Mouse (Mus musculus): Measurements from ENCODE around the gene Galnt2. TPM values are rescaled to one million over a fixed set of nuclear protein-coding genes. Genes with fewer than 3 reads are reported as not detected.

Galnt2 gene
- polyA plus RNA-seq, 1 experiment from 2014 or later, result 34.8 TPM

- no peaks in the 10 kb centered on the region for H3K9me3 ChIP-seq
- H3K27me3 ChIP-seq (replicated peaks; ENCODE audit: low read depth, poor library complexity, severe bottlenecking), result no peaks in the 10 kb centered on the region
- peaks cover 26% of the 10 kb centered on the region for H3K4me1 ChIP-seq
- whole genome bisulfite sequencing, result 91% methylated on average over 15 of the region's 15 CpGs
- DNase-seq (ENCODE audit: low spot score), result no peak
- no peak overlapping the region for H3K4me3 ChIP-seq
- H3K27ac ChIP-seq (replicated peaks), result no peak overlapping the region
- peaks cover 49% of the 10 kb centered on the region for H3K36me3 ChIP-seq (replicated peaks)
Measured at GRCm38 (mm10) chr8:124303211-124303902, 72.2 kb downstream of the Galnt2 start.

DNA sequence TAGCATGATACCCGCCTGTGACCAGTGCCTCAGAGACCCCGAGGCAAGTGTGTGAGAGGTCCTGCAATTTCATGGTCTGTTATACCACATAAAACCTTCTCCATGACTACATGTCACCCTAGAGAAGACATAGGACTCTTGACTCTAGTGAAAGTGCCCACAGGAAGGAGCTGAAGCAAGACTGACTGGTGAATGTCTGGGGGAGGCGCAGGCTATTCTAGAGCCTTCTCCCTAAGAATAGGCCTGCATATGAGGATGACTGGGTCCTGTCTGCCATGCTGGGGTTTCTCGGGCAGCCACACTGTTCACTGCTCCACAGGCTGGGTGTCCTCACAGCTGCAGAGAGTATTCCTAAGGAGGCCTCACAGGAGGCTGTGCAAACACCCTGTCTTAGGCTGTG lies 73.0 kb downstream of the Galnt2 start:
- no peak for DNase-seq (ENCODE audit: low spot score)
- Histone ChIP-seq H3K36me3 (replicated peaks) (peaks cover 54% of the 10 kb centered on the region), H3K27ac (replicated peaks) (no peak overlapping the region), H3K4me3 (no peak overlapping the region), H3K4me1 (peaks cover 26% of the 10 kb centered on the region), H3K9me3 (no peaks in the 10 kb centered on the region), H3K27me3 (replicated peaks; ENCODE audit: low read depth, poor library complexity, severe bottlenecking) (no peaks in the 10 kb centered on the region)
- 83% methylated on average over 4 of the region's 4 CpGs for WGBS

- no peaks in the 10 kb centered on the region for H3K27me3 ChIP-seq (replicated peaks; ENCODE audit: low read depth, poor library complexity, severe bottlenecking)
- H3K4me3 ChIP-seq, result no peak overlapping the region
- H3K36me3 ChIP-seq (replicated peaks), result peaks cover 67% of the 10 kb centered on the region
- H3K4me1 ChIP-seq, result peaks cover 26% of the 10 kb centered on the region
- WGBS, result 63% methylated on average over 7 of the region's 7 CpGs
- no peaks in the 10 kb centered on the region for H3K9me3 ChIP-seq
- DNase-seq (ENCODE audit: low spot score), result no peak
- H3K27ac ChIP-seq (replicated peaks), result peak overlapping the region; percentile 14
Measured at GRCm38 (mm10) chr8:124306574-124306973, 75.4 kb downstream of the Galnt2 start.

- DNase-seq (ENCODE audit: low spot score), result no peak
- Histone ChIP-seq H3K27me3 (replicated peaks; ENCODE audit: low read depth, poor library complexity, severe bottlenecking) (no peaks in the 10 kb centered on the region), H3K4me1 (peaks cover 26% of the 10 kb centered on the region), H3K27ac (replicated peaks) (no peak overlapping the region; the same call in 1 of the 2 replicates), H3K4me3 (no peak overlapping the region), H3K9me3 (no peaks in the 10 kb centered on the region), H3K36me3 (replicated peaks) (peaks cover 64% of the 10 kb centered on the region)
- 90% methylated on average over 10 of the region's 10 CpGs for WGBS
Measured at GRCm38 (mm10) chr8:124307700-124308099, 76.5 kb downstream of the Galnt2 start.

DNA sequence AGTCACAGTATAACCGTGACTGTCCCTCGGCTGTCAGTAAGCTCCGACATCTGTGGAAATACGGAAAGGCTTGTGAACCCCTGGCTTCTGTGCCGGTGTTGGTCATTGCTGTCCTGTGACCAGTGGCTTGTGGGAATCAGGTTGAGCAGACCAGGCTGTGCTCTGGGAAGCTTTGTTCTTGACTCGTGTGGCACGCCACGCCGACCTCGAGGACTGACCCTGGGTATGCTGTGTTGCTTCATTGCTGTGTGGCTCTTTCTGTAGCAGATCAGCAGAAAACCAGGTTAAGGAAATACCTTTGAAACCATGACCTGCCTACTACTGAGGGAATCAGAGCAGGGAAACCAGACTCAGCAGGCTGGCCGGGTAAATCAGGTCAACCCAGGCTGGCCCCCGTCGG lies 79.3 kb downstream of the Galnt2 start:
- Histone ChIP-seq H3K9me3 (no peaks in the 10 kb centered on the region), H3K4me3 (no peak overlapping the region), H3K27me3 (replicated peaks; ENCODE audit: low read depth, poor library complexity, severe bottlenecking) (no peaks in the 10 kb centered on the region), H3K4me1 (peaks cover 30% of the 10 kb centered on the region), H3K27ac (replicated peaks) (no peak overlapping the region), H3K36me3 (replicated peaks) (peaks cover 60% of the 10 kb centered on the region)
- 86% methylated on average over 13 of the region's 13 CpGs for WGBS
- no peak for DNase-seq (ENCODE audit: low spot score)

- Histone ChIP-seq H3K4me1 (peaks cover 28% of the 10 kb centered on the region), H3K27ac (replicated peaks) (no peak overlapping the region), H3K27me3 (replicated peaks; ENCODE audit: low read depth, poor library complexity, severe bottlenecking) (no peaks in the 10 kb centered on the region), H3K36me3 (replicated peaks) (peaks cover 54% of the 10 kb centered on the region), H3K9me3 (no peaks in the 10 kb centered on the region), H3K4me3 (no peak overlapping the region)
- WGBS, result 81% methylated on average over 6 of the region's 6 CpGs
- no peak for DNase-seq (ENCODE audit: low spot score)
Measured at GRCm38 (mm10) chr8:124311111-124311510, 79.9 kb downstream of the Galnt2 start.

- H3K36me3 ChIP-seq (replicated peaks), result peaks cover 49% of the 10 kb centered on the region
- no peak overlapping the region for H3K4me3 ChIP-seq
- H3K27me3 ChIP-seq (replicated peaks; ENCODE audit: low read depth, poor library complexity, severe bottlenecking), result no peaks in the 10 kb centered on the region
- peaks cover 28% of the 10 kb centered on the region for H3K4me1 ChIP-seq
- H3K9me3 ChIP-seq, result no peaks in the 10 kb centered on the region
- no peak overlapping the region for H3K27ac ChIP-seq (replicated peaks)
- WGBS, result 95% methylated on average over 17 of the region's 17 CpGs
- DNase-seq (ENCODE audit: low spot score), result no peak
Measured at GRCm38 (mm10) chr8:124311723-124312122, 80.5 kb downstream of the Galnt2 start.

GRCm38 (mm10) chr8:124312228-124312627 lies 81.0 kb downstream of the Galnt2 start:
- no peak for DNase-seq (ENCODE audit: low spot score)
- Histone ChIP-seq H3K27me3 (replicated peaks; ENCODE audit: low read depth, poor library complexity, severe bottlenecking) (no peaks in the 10 kb centered on the region), H3K27ac (replicated peaks) (no peak overlapping the region), H3K9me3 (no peaks in the 10 kb centered on the region), H3K4me1 (peaks cover 29% of the 10 kb centered on the region), H3K4me3 (no peak overlapping the region), H3K36me3 (replicated peaks) (peaks cover 44% of the 10 kb centered on the region)
- WGBS, result 92% methylated on average over 10 of the region's 10 CpGs

DNA sequence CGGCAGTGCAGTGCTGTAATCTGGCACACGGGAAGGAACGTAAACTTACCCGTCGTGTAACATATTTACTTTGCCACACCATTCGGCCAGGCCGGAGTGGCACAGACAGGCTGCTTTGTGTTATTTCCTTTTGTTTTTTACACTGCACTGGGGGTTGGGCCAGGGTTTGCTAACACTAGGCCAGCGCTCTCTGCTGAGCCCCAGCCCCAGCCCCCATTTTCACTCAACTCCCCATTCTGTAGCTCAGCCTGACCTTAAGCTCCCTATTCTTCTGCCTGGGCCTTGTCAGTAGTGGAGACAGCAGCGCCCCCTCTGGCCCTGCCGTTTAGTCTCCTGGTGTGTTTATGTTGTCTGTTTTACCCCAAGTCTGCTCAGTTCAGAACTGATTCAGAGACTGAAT lies 83.6 kb downstream of the Galnt2 start:
- WGBS, result 50% methylated on average over 10 of the region's 10 CpGs
- Histone ChIP-seq H3K27ac (replicated peaks) (peak overlapping the region; percentile 71), H3K9me3 (no peaks in the 10 kb centered on the region), H3K4me1 (peaks cover 25% of the 10 kb centered on the region), H3K4me3 (no peak overlapping the region), H3K27me3 (replicated peaks; ENCODE audit: low read depth, poor library complexity, severe bottlenecking) (no peaks in the 10 kb centered on the region), H3K36me3 (replicated peaks) (peaks cover 24% of the 10 kb centered on the region)
- DNase-seq (ENCODE audit: low spot score), result peak; percentile 45

GRCm38 (mm10) chr8:124316466-124317136 lies 85.4 kb downstream of the Galnt2 start:
- peaks cover 18% of the 10 kb centered on the region for H3K36me3 ChIP-seq (replicated peaks)
- peak overlapping the region; percentile 35; the same call in 1 of the 2 replicates for H3K27ac ChIP-seq (replicated peaks)
- no peak overlapping the region for H3K4me3 ChIP-seq
- peaks cover 29% of the 10 kb centered on the region for H3K4me1 ChIP-seq
- no peaks in the 10 kb centered on the region for H3K9me3 ChIP-seq
- H3K27me3 ChIP-seq (replicated peaks; ENCODE audit: low read depth, poor library complexity, severe bottlenecking), result no peaks in the 10 kb centered on the region
- 65% methylated on average over 12 of the region's 12 CpGs for WGBS
- no peak for DNase-seq (ENCODE audit: low spot score)

DNA sequence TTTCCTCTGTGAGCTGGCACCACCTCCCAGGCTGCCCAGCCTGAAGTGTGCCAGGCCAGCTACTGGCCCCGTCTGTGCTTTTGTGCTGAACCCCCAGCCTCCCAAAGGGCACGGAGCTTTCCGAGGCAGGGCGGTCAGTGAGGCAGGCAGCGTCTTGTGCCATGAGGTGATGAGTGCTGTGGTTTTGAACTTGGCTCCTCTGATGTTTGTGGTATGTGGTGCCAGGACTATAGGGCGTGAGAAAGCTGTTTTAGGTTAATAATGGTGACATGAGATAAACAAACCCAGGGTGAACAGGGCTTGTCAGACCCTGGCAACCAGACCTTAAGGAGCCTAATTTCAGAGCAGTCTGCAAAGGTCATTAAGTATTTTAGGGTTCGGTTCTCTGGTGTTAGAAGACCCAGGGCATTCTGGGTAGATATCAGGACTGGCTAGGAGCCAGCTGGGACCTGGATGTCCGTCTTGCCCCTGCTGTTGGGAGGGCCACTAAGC lies 86.0 kb downstream of the Galnt2 start:
- Histone ChIP-seq H3K4me3 (no peak overlapping the region), H3K36me3 (replicated peaks) (peaks cover 19% of the 10 kb centered on the region), H3K4me1 (peaks cover 30% of the 10 kb centered on the region), H3K9me3 (no peaks in the 10 kb centered on the region), H3K27me3 (replicated peaks; ENCODE audit: low read depth, poor library complexity, severe bottlenecking) (no peaks in the 10 kb centered on the region), H3K27ac (replicated peaks) (no peak overlapping the region)
- DNase-seq (ENCODE audit: low spot score), result no peak
- WGBS, result 73% methylated on average over 8 of the region's 8 CpGs

DNA sequence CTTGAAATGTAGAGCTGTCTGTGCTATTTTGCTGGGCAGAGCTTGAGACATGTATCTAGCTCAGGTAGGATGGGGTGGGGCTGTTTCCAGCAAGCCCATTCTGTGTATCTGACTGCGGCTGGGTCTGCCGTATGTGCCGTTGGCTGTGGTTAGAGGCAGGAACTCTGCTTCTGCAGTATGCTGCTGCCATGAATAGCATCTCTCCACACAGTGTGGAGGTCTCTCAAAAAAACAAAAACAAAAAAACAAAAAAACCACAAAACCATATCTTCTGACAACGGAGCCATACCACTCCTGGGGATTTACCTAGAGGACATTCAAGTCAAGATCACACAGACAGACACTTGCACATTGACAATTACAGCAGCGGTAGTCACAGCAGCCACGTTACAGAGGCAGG lies 86.6 kb downstream of the Galnt2 start:
- Histone ChIP-seq H3K36me3 (replicated peaks) (peaks cover 23% of the 10 kb centered on the region), H3K4me1 (peaks cover 30% of the 10 kb centered on the region), H3K4me3 (no peak overlapping the region), H3K27ac (replicated peaks) (no peak overlapping the region), H3K9me3 (no peaks in the 10 kb centered on the region), H3K27me3 (replicated peaks; ENCODE audit: low read depth, poor library complexity, severe bottlenecking) (no peaks in the 10 kb centered on the region)
- no peak for DNase-seq (ENCODE audit: low spot score)
- 89% methylated on average over 6 of the region's 6 CpGs for WGBS

All from embryonic facial prominence, embryonic 10.5 days (tissue).